Mouse (Mus musculus) forebrain, embryonic 16.5 days (tissue): ENCODE data around the gene Cux1. TPM values are rescaled to one million over a fixed set of nuclear protein-coding genes. Genes with fewer than 3 reads are reported as not detected.
A peak's percentile ranks its signal among the peaks of the same experiment; 100 is the strongest.

Experiments used
- ATAC-seq: fragments of 200-750 bp; cut with Nextera tagmentation; 2 replicates; pipeline ENCODE4 v1.8.0; 2017; ENCODE audit warnings: mild to moderate bottlenecking, moderate library complexity
- H3K27ac ChIP-seq: fragments of 300-500 bp; sonication (generic); 2 replicates; pipeline ENCODE4 v1.5.1; 2014; ENCODE audit warnings: low read length, control low read depth
- H3K27me3 ChIP-seq: fragments of 300-500 bp; sonication (generic); replicated peaks from 2 replicates; pipeline ENCODE4 v1.6.1; 2014; ENCODE audit warnings: low read length; ENCODE audit not compliant: control insufficient read depth, insufficient read depth
- H3K36me3 ChIP-seq: fragments of 300-500 bp; sonication (generic); 2 replicates; pipeline ENCODE4 v1.6.1; 2014; ENCODE audit not compliant: control insufficient read depth, insufficient read depth
- H3K4me1 ChIP-seq: fragments of 300-500 bp; sonication (generic); replicated peaks from 2 replicates; pipeline ENCODE4 v1.6.1; 2014; ENCODE audit warnings: low read length; ENCODE audit not compliant: control insufficient read depth, insufficient read depth
- H3K4me2 ChIP-seq: fragments of 300-500 bp; sonication (generic); 2 replicates; pipeline ENCODE4 v1.6.1; 2014; ENCODE audit warnings: mild to moderate bottlenecking, low read length, control low read depth
- H3K4me3 ChIP-seq: fragments of 300-500 bp; sonication (generic); replicated peaks from 2 replicates; pipeline ENCODE4 v1.5.1; 2014; ENCODE audit warnings: mild to moderate bottlenecking, low read length, control low read depth
- H3K9ac ChIP-seq: fragments of 300-500 bp; sonication (generic); replicated peaks from 2 replicates; pipeline ENCODE4 v1.6.1; 2014; ENCODE audit warnings: low read depth, low read length, control low read depth
- H3K9me3 ChIP-seq: fragments of 300-500 bp; sonication (generic); 2 replicates; pipeline ENCODE4 v1.6.1; 2016; ENCODE audit warnings: low read length; ENCODE audit not compliant: control insufficient read depth
- WGBS: fragments of 180-500 bp; shearing (Covaris S2); extraction: QIAGEN DNeasy Blood & Tissue Kit; methylation state at CpG from one replicate; pipeline ENCODE4 v1.1.7; 2014; 5-methylcytosine and 5-hydroxymethylcytosine counted together
- polyA plus RNA-seq: library from polyadenylated mRNA; unstranded; fragments of >200 nt; fragmentation: Nextera tagmentation; extraction: Ambion mirVana; gene quantifications from 2 replicates; pipeline ENCODE4 v1.2.1, GENCODE M21; 2015

Gene Cux1
- polyA plus RNA-seq, 1 experiment from 2014 or later, result 138 TPM

DNA sequence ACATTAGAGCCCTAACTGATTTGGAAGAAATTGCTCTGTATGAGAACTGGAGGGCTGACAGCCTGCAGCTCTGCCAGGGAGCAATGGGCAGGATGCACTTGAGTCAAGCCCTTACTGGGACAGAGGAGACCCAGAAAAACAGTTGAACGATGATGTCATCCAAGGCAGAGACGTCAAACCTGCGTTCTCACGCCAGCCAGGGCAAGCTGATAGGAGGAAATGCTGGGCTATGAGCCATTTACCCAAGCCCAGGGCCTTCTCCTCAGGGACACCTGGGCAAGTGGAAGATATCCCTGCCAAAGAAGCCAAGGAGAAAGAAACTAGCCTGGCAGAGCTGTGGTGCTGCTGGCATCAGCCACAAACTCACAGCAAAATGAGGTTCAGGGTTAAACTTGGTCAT lies 242.8 kb downstream of the Cux1 start:
- Histone ChIP-seq H3K27ac (no peak overlapping the region), H3K4me3 (no peak overlapping the region), H3K4me2 (no peak overlapping the region), H3K36me3 (peaks cover 4% of the 10 kb centered on the region), H3K4me1 (no peaks in the 10 kb centered on the region), H3K9me3 (no peaks in the 10 kb centered on the region), H3K27me3 (no peaks in the 10 kb centered on the region), H3K9ac (no peak overlapping the region)
- 71% methylated on average over 4 of the region's 4 CpGs for WGBS
- ATAC-seq, result no peak

DNA sequence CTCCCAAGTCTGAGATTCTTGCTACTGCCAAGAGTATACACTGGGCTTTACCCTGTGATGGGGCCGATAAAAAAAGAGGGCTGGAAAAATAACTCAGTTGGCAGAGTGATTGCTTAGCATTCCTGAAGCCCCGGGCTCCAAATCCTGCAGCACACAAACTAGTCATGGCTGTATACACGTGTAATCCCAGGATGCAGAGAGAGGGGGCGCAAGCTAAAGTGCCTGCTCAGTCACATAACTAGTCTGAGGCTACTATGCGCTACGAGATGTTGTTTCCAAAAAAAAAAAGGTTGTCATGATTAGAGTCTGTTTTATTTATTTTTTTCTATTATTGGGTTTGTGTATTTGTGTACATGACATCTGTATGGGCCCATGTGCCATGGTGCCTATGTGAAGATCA lies 245.9 kb downstream of the Cux1 start:
- no peak overlapping the region for H3K27ac ChIP-seq
- H3K4me2 ChIP-seq, result no peak overlapping the region
- 84% methylated on average over 6 of the region's 6 CpGs for WGBS
- ATAC-seq, result no peak
- H3K36me3 ChIP-seq, result peaks cover 10% of the 10 kb centered on the region
- H3K4me3 ChIP-seq, result no peak overlapping the region
- no peaks in the 10 kb centered on the region for H3K4me1 ChIP-seq
- no peaks in the 10 kb centered on the region for H3K27me3 ChIP-seq
- H3K9ac ChIP-seq, result no peak overlapping the region
- no peaks in the 10 kb centered on the region for H3K9me3 ChIP-seq

GRCm38 (mm10) chr5:136312566-136312965 lies 254.7 kb downstream of the Cux1 start:
- H3K27me3 ChIP-seq, result no peaks in the 10 kb centered on the region
- H3K4me1 ChIP-seq, result peaks cover 3% of the 10 kb centered on the region
- no peak overlapping the region for H3K9ac ChIP-seq
- H3K27ac ChIP-seq, result no peak overlapping the region
- no peaks in the 10 kb centered on the region for H3K9me3 ChIP-seq
- ATAC-seq, result no peak
- WGBS, result 91% methylated on average over 14 of the region's 14 CpGs
- H3K4me3 ChIP-seq, result no peak overlapping the region
- H3K4me2 ChIP-seq, result no peak overlapping the region
- H3K36me3 ChIP-seq, result peaks cover 23% of the 10 kb centered on the region

DNA sequence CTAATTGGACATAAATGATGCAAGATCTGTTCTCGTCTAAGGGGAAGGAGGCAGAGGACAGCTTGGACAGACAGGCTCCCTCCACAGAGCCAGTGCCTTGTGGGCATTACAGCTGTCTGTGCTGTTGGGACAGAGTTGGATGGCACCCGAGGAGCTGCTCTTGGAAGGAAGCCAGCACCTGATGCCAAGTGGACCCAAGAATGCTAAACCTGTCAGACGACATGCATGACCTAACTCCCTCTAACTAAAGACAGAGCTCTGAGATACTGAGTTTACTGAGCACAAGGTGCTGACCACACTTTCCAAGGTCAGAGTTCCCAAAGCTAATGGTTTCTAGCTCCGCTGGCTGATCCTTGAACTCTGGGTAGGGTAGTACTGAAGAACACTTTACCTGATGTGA lies 255.1 kb downstream of the Cux1 start:
- H3K9me3 ChIP-seq, result no peaks in the 10 kb centered on the region
- no peak overlapping the region for H3K27ac ChIP-seq
- peaks cover 27% of the 10 kb centered on the region for H3K36me3 ChIP-seq
- H3K9ac ChIP-seq, result no peak overlapping the region
- H3K27me3 ChIP-seq, result no peaks in the 10 kb centered on the region
- 51% methylated on average over 4 of the region's 4 CpGs for WGBS
- no peak overlapping the region for H3K4me3 ChIP-seq
- ATAC-seq, result no peak
- no peak overlapping the region for H3K4me2 ChIP-seq
- H3K4me1 ChIP-seq, result peaks cover 3% of the 10 kb centered on the region

DNA sequence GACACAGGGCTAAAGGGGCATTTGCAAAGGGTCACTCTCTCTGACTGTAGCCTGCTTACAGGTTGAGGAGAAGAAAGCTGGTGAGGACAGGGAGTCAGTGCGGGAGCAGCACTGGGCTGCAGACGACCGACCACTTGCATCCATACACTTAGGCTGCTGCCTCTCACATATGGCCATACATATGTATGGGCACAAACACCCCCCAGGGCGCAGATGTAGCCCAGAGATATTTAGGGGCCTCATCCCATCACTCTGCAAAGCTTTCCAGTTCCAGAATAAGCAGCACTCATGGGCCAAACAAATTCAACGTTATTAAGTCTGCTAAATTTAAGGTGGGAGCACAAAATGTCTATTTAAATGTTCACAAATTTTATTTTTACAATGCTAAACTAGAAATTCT lies 261.0 kb downstream of the Cux1 start:
- WGBS, result 73% methylated on average over 5 of the region's 5 CpGs
- no peak overlapping the region for H3K4me2 ChIP-seq
- 0 out of 2 replicates have a peak overlapping the region, but pooled peaks have one; percentile 25 for H3K27ac ChIP-seq
- H3K36me3 ChIP-seq, result peaks cover 15% of the 10 kb centered on the region
- no peak for ATAC-seq
- H3K9me3 ChIP-seq, result no peaks in the 10 kb centered on the region
- H3K9ac ChIP-seq, result no peak overlapping the region
- no peak overlapping the region for H3K4me3 ChIP-seq
- H3K4me1 ChIP-seq, result peaks cover 10% of the 10 kb centered on the region
- no peaks in the 10 kb centered on the region for H3K27me3 ChIP-seq

DNA sequence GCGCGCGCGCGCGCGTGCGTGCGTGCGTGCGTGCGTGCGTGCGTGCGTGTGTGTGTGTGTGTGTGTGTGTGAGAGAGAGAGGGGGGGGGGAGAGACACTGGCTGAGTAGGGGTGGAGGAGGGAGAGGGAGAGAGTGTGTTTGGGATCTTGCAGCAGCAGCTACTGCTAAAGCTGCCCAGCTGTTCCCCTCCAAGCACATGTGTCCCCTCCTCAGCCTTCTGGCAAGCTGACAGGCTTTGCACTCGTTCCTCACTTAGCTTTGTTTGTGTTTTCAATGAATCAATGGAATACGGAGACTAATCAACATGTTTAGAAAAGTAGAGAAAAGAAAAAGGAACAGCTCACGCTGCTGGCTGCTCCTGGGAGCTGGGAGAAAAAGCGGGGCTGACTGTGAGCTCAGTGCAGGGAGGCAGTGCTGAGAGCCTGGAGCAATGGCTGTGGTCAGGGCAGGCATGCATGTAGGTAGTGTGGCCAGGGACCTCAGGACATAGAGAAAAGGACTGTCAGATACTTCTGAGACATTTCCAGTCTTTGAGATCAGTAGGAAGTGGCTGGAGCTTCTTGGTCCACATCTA lies 263.8 kb downstream of the Cux1 start:
- ATAC-seq, result peak; percentile 89
- peaks cover 10% of the 10 kb centered on the region for H3K36me3 ChIP-seq

GRCm38 (mm10) chr5:136300880-136301279 lies 266.4 kb downstream of the Cux1 start:
- Histone ChIP-seq H3K36me3 (no peaks in the 10 kb centered on the region; the same call in 1 of the 2 replicates), H3K27me3 (no peaks in the 10 kb centered on the region), H3K9ac (no peak overlapping the region), H3K27ac (no peak overlapping the region), H3K9me3 (no peaks in the 10 kb centered on the region), H3K4me1 (peaks cover 21% of the 10 kb centered on the region), H3K4me3 (no peak overlapping the region), H3K4me2 (no peak overlapping the region)
- WGBS, result 87% methylated on average over 6 of the region's 6 CpGs
- ATAC-seq, result no peak

More for the DNA sequence above, 263.8 kb downstream of the Cux1 start:
- Histone ChIP-seq H3K4me3 (no peak overlapping the region), H3K4me2 (no peak overlapping the region), H3K9ac (no peak overlapping the region), H3K4me1 (peaks cover 10% of the 10 kb centered on the region), H3K27me3 (no peaks in the 10 kb centered on the region), H3K27ac (peak overlapping the region; percentile 58), H3K9me3 (no peaks in the 10 kb centered on the region)
- 57% methylated on average over 19 of the region's 19 CpGs for WGBS

DNA sequence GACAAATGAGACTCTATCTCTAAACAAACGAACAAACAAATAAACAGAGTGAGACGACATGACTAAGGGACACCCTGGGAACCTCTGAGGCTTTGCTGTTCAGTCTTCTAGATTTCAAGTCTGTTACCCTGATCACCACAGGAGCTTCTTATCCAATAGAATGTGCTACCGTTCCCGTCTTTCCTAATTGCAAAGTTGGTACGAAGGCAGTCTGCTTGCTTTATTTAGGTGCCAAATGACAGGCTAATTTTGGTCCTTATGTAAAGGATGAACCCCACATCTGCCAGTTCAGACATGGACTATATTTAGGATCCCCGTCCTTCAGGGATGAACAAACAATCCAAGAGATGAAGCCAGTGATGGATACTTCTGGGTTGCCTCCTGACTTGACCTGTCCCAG lies 269.6 kb downstream of the Cux1 start:
- H3K27me3 ChIP-seq, result no peaks in the 10 kb centered on the region
- H3K27ac ChIP-seq, result no peak overlapping the region
- no peak overlapping the region for H3K4me3 ChIP-seq
- H3K4me2 ChIP-seq, result no peak overlapping the region
- H3K9ac ChIP-seq, result no peak overlapping the region
- no peak for ATAC-seq
- H3K36me3 ChIP-seq, result no peaks in the 10 kb centered on the region; the same call in 1 of the 2 replicates
- H3K9me3 ChIP-seq, result no peaks in the 10 kb centered on the region
- WGBS, result 68% methylated on average over 6 of the region's 6 CpGs
- peaks cover 23% of the 10 kb centered on the region for H3K4me1 ChIP-seq

- WGBS, result 23% methylated on average over 4 of the region's 4 CpGs
- Histone ChIP-seq H3K27ac (peak overlapping the region; percentile 36; the same call in 1 of the 2 replicates), H3K4me3 (no peak overlapping the region), H3K27me3 (no peaks in the 10 kb centered on the region), H3K4me1 (peaks cover 30% of the 10 kb centered on the region), H3K9ac (no peak overlapping the region), H3K4me2 (no peak overlapping the region), H3K9me3 (no peaks in the 10 kb centered on the region), H3K36me3 (no peaks in the 10 kb centered on the region; the same call in 1 of the 2 replicates)
- peak; percentile 72 for ATAC-seq
These were observed 270.4 kb downstream of the Cux1 start for GRCm38 (mm10) chr5:136296911-136297310.

DNA sequence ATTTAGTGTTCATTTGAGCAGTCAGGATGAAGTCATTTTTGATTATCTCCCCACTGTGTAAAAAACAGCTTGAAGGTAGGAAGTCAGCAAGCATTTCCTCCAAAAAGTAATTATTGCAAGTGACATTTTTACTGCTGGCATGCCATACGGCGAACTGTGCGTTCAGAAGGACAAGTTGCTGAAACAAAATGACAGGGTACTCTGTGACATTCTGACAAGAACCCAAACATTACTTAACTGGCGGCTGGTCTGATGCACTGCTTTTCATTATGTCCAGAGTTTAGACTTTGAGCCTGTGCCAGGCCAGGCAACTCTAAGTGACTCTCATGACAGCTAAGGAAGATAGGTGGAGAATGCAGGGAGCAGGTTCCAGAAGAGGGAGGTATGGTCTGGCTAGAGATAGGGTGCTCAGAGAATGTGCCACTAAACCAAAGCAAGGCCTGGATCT lies 274.3 kb downstream of the Cux1 start:
- no peaks in the 10 kb centered on the region for H3K27me3 ChIP-seq
- WGBS, result 30% methylated on average over 4 of the region's 4 CpGs
- no peak overlapping the region for H3K4me2 ChIP-seq
- no peaks in the 10 kb centered on the region for H3K9me3 ChIP-seq
- H3K4me1 ChIP-seq, result peaks cover 34% of the 10 kb centered on the region
- ATAC-seq, result peak; percentile 62
- H3K4me3 ChIP-seq, result no peak overlapping the region
- H3K9ac ChIP-seq, result no peak overlapping the region
- no peaks in the 10 kb centered on the region for H3K36me3 ChIP-seq
- H3K27ac ChIP-seq, result peak overlapping the region; percentile 89
